Mouse (Mus musculus) cerebellum, adult 2 months (tissue): ENCODE measurements around the gene Spred1.

Experiments used
- CTCF ChIP-seq: fragments of 200-500 bp; IDR thresholded peaks from 2 replicates; pipeline ENCODE4 v1.5.1; 2011; ENCODE audit warnings: low read depth, mild to moderate bottlenecking, control low read depth, low read length, moderate library complexity, borderline replicate concordance; ENCODE audit not compliant: insufficient read depth
- POLR2A ChIP-seq: fragments of 200-500 bp; IDR thresholded peaks from 2 replicates; pipeline ENCODE4 v1.6.1; 2011; ENCODE audit warnings: low read length, control low read depth, borderline replicate concordance; ENCODE audit not compliant: insufficient read depth

GRCm38 (mm10) chr2:117086002-117086765, 35.0 kb upstream of the Spred1 start:
- TF ChIP-seq POLR2A (no peak), CTCF (no peak)
